Comparison of ENCODE assay signal across 1 mouse cellular context in the genomic region with DNA sequence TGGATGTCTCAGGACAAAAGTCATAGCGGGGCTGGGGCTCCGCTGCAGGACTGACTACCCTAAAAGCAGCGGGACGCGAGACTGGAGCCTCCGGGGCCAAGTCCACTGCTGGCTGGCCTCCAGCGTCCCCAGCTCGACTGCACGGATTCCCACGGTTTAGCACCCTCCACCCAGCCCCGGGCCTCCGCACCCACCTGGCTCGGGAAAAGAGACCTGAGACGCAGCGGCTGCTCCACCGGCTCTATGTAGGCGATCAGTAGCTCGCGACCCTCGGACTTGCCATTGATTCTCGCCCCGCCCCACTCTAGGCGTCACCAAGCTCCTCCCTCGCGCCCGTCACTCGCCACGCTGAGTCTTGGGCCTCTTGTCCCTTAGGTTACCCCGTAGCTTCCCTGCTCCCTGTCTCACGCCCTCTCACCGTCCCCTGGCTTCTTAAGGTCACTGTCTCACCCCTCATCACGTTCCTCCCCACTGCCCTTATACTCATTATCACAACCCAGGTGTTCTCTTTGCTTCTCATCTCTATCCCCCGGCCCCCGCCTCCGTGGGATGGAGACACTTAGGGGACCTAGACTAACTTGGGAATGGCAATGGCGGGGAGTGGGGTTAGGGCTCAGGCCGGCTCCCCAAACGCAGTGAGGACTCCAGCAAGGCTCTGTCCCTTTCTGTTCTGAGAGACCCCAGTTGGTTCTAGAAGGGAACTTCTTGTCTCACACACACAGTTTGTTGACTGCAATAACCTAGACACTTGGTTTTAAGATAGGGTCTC.
A peak's percentile ranks its signal among the peaks of the same experiment; 100 is the strongest.
TF ChIP-seq lines count a peak whose summit lies in the region.

No protein-coding gene starts in this region.

TF ChIP-seq in MEL, 35 proteins besides CTCF, POLR2A, EP300 and RAD21 (continued from another document):
- peak; percentile 95 for TF ChIP-seq ZMIZ1 (IDR thresholded peaks at IDR 0.05; ENCODE audit: low read depth, low read length)
- TF ChIP-seq MXI1 (IDR thresholded peaks at IDR 0.05; ENCODE audit: low read depth, low read length) = peak; percentile 85; the same call in 1 of the 2 replicates
- TF ChIP-seq NRF1 (IDR thresholded peaks at IDR 0.05; ENCODE audit: insufficient read depth, low read depth, low read length, poor library complexity, severe bottlenecking) = peak; percentile 43; the same call in 1 of the 2 replicates
- TF ChIP-seq NELFE (IDR thresholded peaks at IDR 0.05; ENCODE audit: low read depth, low read length) = peak; percentile 98
- no peak for TF ChIP-seq TAL1 (IDR thresholded peaks at IDR 0.05; ENCODE audit: low read length)
- peak; percentile 95 for TF ChIP-seq MYC (IDR thresholded peaks at IDR 0.05; ENCODE audit: low read depth, low read length)
- TF ChIP-seq TCF12 (IDR thresholded peaks at IDR 0.05; ENCODE audit: low read depth, low read length) = peak; percentile 77
- 0 out of 2 replicates have a peak, but pooled peaks have one; percentile 16 for TF ChIP-seq SMC3 (IDR thresholded peaks at IDR 0.05; ENCODE audit: low read depth, low read length)
- no peak for TF ChIP-seq JUND (IDR thresholded peaks at IDR 0.05; ENCODE audit: low read depth, low read length)
- no peak for TF ChIP-seq CHD1 (IDR thresholded peaks at IDR 0.05; ENCODE audit: low read depth, low read length)
- TF ChIP-seq MAFK (IDR thresholded peaks at IDR 0.05; ENCODE audit: borderline replicate concordance, low read depth, low read length) = no peak
- peak; percentile 95 for TF ChIP-seq MAZ (IDR thresholded peaks at IDR 0.05; ENCODE audit: low read depth, low read length)
- peak; percentile 59; the same call in 1 of the 2 replicates for TF ChIP-seq MEF2A (IDR thresholded peaks at IDR 0.05; ENCODE audit: extremely low read depth, insufficient replicate concordance, low read depth, low read length, poor library complexity, severe bottlenecking)
- TF ChIP-seq TBP (IDR thresholded peaks at IDR 0.05; ENCODE audit: low read depth, low read length) = peak; percentile 92
- TF ChIP-seq ELF1 (IDR thresholded peaks at IDR 0.05; ENCODE audit: low read depth, low read length) = peak; percentile 79
- 0 out of 2 replicates have a peak, but pooled peaks have one; percentile 41 for TF ChIP-seq MYB (IDR thresholded peaks at IDR 0.05; ENCODE audit: low read depth, low read length)
- peak; percentile 92 for TF ChIP-seq HCFC1 (IDR thresholded peaks at IDR 0.05; ENCODE audit: low read depth, low read length)
- TF ChIP-seq BHLHE40 (IDR thresholded peaks at IDR 0.05; ENCODE audit: borderline replicate concordance, low read depth, low read length) = peak; percentile 18; the same call in 1 of the 2 replicates
- TF ChIP-seq SIN3A (IDR thresholded peaks at IDR 0.05; ENCODE audit: low read length) = peak; percentile 93
- TF ChIP-seq CHD2 (IDR thresholded peaks at IDR 0.05; ENCODE audit: low read length) = peak; percentile 12; the same call in 1 of the 2 replicates
- TF ChIP-seq GABPA (IDR thresholded peaks at IDR 0.05; ENCODE audit: low read depth, low read length) = peak; percentile 34; the same call in 1 of the 2 replicates
- peak; percentile 68; the same call in 1 of the 2 replicates for TF ChIP-seq ETS1 (IDR thresholded peaks at IDR 0.05; ENCODE audit: low read depth, low read length)
- 0 out of 2 replicates have a peak, but pooled peaks have one; percentile 30 for TF ChIP-seq UBTF (IDR thresholded peaks at IDR 0.05; ENCODE audit: borderline replicate concordance, insufficient read depth, low read depth, low read length)
- TF ChIP-seq POLR2AphosphoS2 (IDR thresholded peaks at IDR 0.05; ENCODE audit: low read length) = peak; percentile 99
- TF ChIP-seq MAX (IDR thresholded peaks at IDR 0.05; ENCODE audit: low read length) = peak; percentile 87
- no peak for TF ChIP-seq POLR2AphosphoS5 (IDR thresholded peaks at IDR 0.05; ENCODE audit: borderline replicate concordance, low read depth, low read length)
TF ChIP-seq in MEL: peak in this region for 21.
